Mouse (Mus musculus) left cerebral cortex, adult 8-10 months (tissue): ENCODE results near the gene Polh. TPM values are rescaled to one million over a fixed set of nuclear protein-coding genes. Genes with fewer than 3 reads are reported as not detected.

Experiments
- DNase-seq, 2 experiments: peaks; one replicate each; pipeline ENCODE4 v3.0.0; 2022; ENCODE audit warnings: low spot score in 2 of 2
- total RNA-seq, 4 experiments: library from RNA; stranded (reverse); gene quantifications; 2 replicates each; pipeline ENCODE4 v1.2.4; 2022

Polh gene
- total RNA-seq, 4 experiments from 2014 or later: 5.3 to 7.8 (median 6.8) TPM

GRCm38 (mm10) chr17:46168318-46168717, 34.1 kb downstream of the Polh start:
- no peak for DNase-seq

GRCm38 (mm10) chr17:46167014-46167413, 35.4 kb downstream of the Polh start:
- DNase-seq: no peak

GRCm38 (mm10) chr17:46166270-46166669, 36.2 kb downstream of the Polh start:
- DNase-seq: no peak

- no peak for DNase-seq
Measured at GRCm38 (mm10) chr17:46165460-46165859, 37.0 kb downstream of the Polh start.

- DNase-seq: no peak
Measured at GRCm38 (mm10) chr17:46164791-46165190, 37.7 kb downstream of the Polh start.

- DNase-seq: no peak
Measured at GRCm38 (mm10) chr17:46164301-46164700, 38.1 kb downstream of the Polh start.

GRCm38 (mm10) chr17:46162951-46163421, 39.5 kb downstream of the Polh start:
- no peak for DNase-seq

GRCm38 (mm10) chr17:46162551-46162950, 39.9 kb downstream of the Polh start:
- DNase-seq: no peak

- DNase-seq: no peak
Measured at GRCm38 (mm10) chr17:46161710-46162109, 40.7 kb downstream of the Polh start.

GRCm38 (mm10) chr17:46161179-46161578, 41.3 kb downstream of the Polh start:
- DNase-seq: peak in 1 of 2 experiments; percentile 39

- peak; percentile 88 to 99 for DNase-seq
Measured at GRCm38 (mm10) chr17:46160686-46161085, 41.8 kb downstream of the Polh start, which contains the start of gene Gtpbp2. TSS of gene Gtpbp2 (plus strand) at chr17:46161032.

- peak; percentile 68 to 84 for DNase-seq
Measured at GRCm38 (mm10) chr17:46160090-46160662, 42.3 kb downstream of the Polh start.

- DNase-seq: no peak
Measured at GRCm38 (mm10) chr17:46159236-46159635, 43.2 kb downstream of the Polh start.

- DNase-seq: no peak
Measured at GRCm38 (mm10) chr17:46157131-46157530, 45.3 kb downstream of the Polh start.

GRCm38 (mm10) chr17:46156680-46157079, 45.8 kb downstream of the Polh start:
- no peak for DNase-seq

- no peak for DNase-seq
Measured at GRCm38 (mm10) chr17:46154336-46154735, 48.1 kb downstream of the Polh start.

GRCm38 (mm10) chr17:46152847-46153782, 49.3 kb downstream of the Polh start, which contains the start of gene Mad2l1bp:
TSS of gene Mad2l1bp (minus strand) at chr17:46153553.
- DNase-seq: peak; percentile 59 to 86

GRCm38 (mm10) chr17:46143578-46144423, 58.6 kb downstream of the Polh start, which contains the start of gene Rsph9:
TSS of gene Rsph9 (minus strand) at chr17:46144216.
- peak; percentile 45 to 74 for DNase-seq

- no peak for DNase-seq
Measured at GRCm38 (mm10) chr17:46139872-46140271, 62.6 kb downstream of the Polh start.

GRCm38 (mm10) chr17:46138563-46139236, 63.7 kb downstream of the Polh start:
- no peak for DNase-seq

- DNase-seq: no peak
Measured at GRCm38 (mm10) chr17:46132862-46133261, 69.6 kb downstream of the Polh start.
